Mouse (Mus musculus) T-helper 2 cell (primary cell): Measurements from ENCODE around the gene Cracr2a.

ENCODE experiments used
- in situ Hi-C: fragments of 300-600 bp; cut with MboI, MseI; formaldehyde crosslinking; loops from one replicate; pipeline ENCODE4 v1.15.1; 2025; ENCODE audit warnings: high pct_unique_total_duplicates

The Cracr2a gene

DNA sequence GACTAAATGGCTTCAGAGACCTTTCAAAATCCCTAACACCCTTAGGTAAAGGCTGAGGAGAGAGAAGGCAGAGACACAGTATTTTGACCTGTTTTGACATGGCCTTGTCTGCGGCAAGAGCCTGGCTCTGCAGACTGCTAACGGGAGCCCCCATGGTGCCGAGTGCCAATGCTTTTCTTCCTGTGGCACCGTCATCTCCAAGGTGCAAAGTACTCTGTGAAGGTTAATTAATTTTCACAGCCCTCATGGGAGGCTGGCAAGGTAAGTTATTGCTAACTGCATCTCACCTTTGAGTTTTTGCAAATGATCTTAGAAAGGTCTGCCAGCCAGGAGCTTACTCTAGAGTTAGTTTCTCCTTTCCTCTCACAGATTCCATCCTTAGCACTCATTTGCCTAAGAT, 57.5 kb downstream of the Cracr2a start:
- in situ Hi-C loops, result no loop called here

DNA sequence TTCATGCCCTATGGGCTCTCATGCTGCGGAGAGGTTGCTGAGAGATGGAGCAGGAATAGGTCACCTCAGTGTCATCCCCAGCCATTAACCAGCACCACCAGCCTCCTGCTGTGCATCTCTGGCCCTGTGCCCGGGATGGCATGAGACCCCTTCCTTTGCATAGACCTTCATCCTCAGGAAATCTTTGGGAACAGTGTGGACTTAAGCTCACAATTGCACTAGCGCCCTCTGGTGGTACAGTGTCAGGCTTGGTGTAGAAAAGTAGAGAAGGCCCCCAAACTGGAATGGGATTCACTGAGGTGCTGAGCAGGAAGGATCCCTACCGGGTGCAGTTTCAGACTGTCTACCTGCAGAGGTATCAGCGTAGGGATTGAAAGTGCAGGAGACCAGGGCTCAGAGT, 64.0 kb downstream of the Cracr2a start:
- in situ Hi-C loops, result no loop called here

DNA sequence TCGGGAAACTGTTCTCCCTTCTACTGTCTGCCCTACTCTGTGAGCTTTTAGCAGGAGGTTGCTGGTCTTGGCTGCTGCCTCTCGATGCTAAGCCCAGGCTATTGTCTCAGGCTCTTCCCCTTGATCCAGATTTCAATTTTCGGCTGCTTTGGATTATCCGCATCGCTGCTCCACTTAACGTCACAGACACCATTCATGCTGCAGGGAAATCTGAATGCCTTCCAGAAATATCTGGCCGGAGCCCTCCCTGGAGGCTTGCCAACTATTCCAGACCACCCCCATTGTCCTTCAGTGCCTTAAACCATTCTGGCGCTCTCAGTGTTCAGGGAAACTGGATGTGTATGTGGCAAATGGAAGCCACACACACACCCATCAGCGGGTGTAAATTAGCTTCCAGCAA, 66.3 kb downstream of the Cracr2a start:
- in situ Hi-C loops, result no loop called here

DNA sequence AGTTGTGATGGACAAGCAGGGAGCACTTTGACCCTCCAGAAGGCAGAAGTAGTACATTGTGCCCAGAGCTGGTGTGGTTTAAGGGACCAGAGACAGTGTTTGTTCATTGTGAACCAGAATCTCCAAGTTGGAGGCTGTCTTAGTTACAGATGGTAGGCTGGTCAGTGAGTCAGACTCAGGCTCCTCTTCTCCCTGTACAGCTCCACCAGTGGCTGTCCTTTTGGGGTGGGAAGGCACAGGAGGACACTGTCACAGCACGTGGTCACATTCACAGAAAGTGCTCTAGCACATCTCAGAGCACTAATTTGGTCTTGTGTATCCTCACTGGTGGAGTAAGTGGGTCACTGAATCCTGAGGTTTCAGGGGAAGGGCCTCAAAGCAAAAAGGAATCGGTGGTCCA, 68.1 kb downstream of the Cracr2a start:
- in situ Hi-C loops, result no loop called here

DNA sequence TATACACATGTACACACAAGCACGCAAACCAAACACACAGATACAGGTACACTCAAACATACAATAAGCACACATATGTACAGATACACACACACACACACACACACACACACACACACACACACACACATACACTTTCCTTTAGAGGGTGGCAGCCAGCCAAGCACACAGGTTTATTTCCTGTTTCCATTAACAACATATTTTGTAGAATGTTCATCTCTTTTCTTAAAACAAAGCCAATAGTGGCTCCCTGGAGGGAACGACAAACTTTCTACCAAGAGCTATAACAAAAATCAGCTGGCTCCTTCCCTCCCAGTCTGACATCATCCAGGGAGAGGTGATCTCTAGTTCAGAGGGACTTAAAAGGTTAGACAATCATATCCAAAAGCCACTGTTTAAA, 73.7 kb downstream of the Cracr2a start:
- in situ Hi-C loops, result no loop called here

DNA sequence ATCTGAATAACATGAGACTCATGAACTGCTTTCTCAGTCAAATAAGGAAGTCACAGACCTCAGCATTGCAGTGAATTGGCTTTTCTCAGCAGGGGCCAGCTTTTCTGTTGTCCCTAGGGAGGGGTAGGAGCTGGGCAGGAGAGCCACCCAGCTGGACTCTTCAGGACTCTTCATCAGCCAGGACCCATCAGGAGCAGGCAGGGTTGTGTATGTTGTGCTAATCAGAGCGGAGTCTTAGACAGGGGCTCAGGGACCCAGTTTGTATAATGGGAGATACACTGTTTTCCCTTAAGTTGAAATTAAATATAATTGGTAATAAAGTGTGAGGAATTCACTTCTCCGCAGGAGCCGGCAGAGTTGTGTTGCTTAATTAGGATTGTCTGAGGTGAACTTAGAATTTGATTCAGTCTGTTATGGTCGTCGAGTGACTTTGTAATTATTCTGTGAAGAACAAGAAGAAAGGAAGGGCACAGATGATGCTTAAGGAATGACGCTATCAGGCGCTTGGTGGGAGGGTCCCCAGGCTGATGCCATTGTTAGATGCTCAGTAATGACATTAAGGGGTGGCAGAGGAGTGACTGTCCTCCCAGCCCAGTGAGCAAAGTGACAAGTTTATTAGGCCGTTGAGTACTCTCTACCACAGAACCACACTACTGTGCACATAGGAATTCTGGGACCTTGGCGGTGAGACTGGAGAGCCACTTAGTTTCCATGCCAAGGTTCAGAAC, 74.5 kb downstream of the Cracr2a start:
- in situ Hi-C loops, result no loop called here

DNA sequence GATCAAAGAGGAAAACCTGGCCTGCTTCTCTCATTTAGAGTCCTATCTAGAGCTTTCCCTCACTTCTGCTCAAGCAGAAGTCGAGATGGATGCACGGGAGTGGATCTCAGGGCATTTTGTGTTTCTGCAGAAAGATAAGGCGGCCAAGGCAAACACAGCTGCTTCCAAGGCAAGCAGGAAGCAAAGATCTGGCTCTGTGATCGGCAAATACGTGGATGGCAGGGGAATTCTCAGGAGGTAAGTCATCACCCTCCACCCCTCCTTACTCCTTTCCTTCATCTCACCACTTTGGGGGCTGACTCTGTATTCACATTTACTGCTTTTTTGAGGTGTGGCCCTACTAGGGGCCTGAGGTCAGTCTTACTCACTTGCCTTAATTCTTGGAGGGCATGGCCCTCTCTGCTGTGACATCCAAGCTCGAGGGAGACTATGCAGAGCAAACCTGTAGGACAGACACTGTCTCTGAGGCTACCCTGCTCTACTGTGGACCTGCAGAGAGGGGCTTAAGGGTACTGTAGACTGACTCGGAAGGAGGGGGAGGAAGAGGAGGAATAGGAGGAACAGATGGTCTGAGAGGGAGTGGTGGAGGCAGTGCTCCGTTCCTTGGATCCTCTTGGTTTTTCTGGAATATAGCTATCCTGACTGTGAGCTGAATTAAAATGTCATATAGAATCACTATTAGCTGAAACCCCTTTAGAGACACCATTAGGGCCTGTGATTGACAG, 80.1 kb downstream of the Cracr2a start:
- in situ Hi-C loops, result no loop called here

DNA sequence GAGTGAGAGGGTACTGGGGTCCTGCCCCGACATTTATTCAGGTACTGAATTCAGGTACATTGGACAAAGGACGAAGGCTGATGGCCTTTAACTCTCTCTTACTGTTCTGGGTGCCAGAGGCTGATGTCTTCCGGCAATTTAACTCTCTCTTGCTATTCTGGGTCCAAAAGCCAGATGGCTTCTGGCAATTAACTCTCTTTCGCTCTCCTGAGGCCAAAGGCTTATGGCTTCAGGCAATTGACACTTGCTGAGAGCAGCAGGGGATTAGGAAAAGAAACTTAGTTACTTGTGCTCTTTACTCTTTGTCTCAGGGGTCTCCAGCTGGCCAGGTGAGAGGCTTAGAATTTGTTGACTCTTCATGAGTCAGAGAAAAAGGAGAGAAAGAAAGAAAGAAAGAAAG, 94.8 kb downstream of the Cracr2a start:
- in situ Hi-C loops, result no loop called here

DNA sequence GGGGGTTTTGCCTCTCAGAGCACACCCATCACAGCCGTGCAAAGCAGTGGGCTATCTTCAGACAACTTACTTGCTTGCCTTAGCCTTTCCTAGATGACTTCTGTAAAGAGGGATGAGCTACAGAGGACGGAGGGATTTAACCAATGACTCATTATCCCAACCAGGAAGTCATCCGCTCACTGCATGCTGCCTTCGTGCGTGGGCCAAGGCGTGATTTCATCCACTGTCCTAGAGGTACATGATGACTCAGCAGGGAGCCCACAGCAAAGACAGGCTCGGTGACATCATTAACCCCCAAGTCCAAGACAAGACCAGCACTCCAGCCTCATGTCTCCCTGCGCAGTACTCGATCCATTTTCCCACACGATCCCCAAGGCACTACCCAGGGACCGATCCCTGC, 96.0 kb downstream of the Cracr2a start:
- in situ Hi-C loops, result no loop called here

DNA sequence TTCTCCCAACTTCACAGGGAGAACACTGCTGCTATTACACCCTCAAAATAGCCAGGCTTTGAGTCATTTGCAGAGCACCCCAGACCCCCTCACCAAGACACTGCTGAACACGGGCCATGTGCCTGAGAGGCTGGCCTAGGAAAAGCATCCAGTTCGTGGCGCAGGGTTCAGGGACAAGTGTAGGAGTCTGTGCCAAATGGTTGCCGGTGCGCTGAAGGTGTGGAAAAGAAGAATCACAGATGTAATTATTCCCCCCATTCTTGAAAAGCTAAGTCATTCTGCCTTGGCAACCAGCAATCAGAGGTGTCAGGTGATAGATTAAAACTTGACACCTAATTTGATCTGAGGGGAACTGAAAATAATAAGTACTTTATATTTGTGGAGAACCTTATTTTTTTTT, 98.3 kb downstream of the Cracr2a start:
- in situ Hi-C loops, result no loop called here

DNA sequence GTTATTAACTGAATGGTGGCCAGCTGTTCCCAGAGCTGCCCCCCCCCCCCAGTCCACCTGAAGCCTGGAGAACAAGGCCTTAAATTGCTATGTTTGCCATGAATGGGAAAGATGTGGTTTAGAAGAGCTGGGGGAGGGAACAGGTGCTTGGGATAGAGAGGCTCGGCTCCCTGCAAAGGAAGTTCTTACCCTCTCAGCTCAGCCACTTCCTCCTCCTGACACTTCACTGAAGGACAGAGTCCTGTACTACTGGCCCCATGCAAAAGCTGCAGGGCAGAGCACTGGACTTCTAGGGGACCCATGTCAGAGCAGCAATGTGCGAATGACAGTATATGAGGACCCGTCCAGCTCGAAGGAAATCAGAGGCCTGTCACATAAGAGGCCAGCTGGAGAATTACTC, 98.8 kb downstream of the Cracr2a start:
- in situ Hi-C loops, result no loop called here

DNA sequence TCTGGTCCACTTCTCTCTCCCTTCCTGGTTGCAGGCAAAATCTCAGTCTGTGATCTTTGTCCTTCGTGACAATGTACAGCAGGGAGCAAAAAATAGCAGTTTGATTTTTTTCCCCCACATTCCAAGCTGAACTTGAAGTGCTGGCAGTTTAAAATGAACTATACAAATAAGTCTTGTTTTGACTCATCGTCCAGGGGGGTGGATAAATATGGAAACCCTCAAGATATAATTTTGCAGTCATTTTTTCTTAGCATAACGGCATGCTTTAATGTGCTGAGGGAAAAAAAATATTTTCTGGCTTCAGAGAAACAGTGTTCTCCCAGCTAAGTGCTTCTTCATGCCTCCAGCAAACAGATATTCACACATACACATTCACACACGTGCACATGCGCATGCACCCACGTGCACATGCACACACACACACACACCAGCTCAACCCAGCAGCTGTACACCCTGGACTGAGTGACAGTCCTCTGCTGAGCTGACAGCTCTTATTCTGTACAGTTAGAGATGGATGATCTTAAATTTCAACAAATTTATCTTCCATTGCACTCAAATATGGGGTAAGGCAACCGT, 100.7 kb downstream of the Cracr2a start:
- in situ Hi-C loops, result no loop called here

DNA sequence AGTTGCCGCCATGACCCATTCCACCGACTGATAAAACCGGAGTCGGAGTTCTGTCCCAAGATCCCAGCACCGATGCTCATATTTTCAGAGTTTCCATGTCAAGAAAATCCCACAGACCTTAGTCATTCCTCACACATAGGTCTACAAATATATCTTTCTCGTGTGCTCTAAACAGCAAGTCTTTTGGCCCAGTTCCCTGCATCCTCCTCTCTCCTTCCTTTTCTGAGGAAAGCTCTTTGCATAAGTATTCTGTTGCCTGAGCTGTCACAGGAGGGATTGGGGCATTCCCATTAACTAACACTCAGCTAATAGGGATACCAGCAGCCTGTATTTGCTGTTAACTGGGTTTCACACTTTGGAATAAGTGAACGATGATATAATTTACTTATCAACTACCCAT, 102.1 kb downstream of the Cracr2a start:
- in situ Hi-C loops, result no loop called here

DNA sequence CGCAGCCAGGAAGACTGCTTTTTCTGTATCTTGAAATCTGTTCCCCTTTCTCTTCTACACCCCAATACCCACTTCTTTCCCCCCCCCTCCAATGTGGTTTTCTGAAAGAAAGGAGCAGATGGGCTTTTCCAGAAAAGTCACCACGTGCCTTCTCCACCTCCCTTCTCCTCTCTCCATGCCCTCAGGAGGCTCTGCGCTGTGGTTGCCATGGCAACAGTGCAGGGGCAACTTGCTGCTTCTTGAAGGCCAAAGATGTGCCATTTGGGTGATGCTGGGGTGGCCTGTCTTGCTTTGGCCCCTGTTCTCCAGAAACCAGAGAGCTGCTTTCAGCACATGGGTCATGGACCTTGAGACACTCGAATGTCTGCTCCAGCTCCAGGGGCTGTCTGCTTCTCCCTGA, 108.2 kb downstream of the Cracr2a start:
- in situ Hi-C loops, result no loop called here

DNA sequence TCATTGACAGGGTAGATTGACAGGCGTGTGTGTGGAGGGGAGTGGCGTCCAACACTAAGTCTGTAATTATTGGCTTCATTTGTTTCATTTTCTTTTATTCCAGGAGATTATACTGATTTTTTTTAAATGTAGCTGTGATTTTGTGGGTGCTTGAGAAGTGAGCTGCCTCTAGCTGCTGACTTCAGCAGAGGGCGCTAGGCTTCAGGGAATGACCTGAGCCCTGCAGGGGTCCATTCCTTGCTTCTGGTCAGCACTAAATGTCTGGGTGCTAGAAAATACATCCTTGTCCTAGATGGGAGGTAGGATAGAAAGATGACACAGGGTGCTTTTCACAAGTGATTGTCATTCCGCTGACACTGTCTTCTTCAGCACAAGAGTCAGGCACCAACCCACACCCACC, 108.9 kb downstream of the Cracr2a start:
- in situ Hi-C loops, result no loop called here

DNA sequence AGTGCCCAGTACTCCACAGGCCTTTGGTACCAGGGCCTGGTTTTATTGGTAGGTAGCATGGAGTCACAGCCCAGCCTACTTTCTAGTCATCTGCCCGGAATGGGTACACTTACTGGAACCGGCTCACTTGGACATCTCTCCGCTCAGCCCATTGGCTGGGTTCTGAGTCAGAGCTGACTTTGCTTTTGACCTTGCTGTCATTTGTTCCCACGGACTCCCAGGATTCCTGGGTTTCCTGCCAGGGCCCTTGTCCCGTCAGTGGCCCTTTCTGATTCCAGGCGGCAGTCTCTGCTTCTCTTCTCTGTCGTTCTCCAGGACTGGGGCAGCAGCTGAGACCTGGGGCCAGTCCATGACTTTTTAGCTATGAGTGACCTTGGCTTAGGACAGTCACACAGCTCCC, 110.9 kb downstream of the Cracr2a start:
- in situ Hi-C loops, result no loop called here

DNA sequence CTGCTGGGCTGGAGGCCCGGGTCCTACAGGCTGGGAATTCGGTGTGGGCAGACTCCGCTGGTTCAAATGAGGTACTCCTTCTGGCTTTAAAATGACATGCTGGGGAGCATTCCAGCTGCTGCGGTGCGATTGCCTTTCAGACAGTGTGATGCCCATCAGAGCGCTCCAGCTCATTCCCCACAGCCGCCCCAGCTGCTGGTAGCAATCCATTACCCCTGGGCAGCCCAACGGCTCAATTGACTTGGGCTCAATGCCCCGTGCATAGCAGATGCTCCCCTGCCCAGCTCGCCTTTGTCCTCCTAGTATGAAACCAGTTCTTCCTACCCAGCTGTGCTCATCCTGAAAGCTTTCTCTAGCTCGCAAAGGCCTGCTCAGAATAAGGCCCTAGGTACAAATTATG, 115.7 kb downstream of the Cracr2a start:
- in situ Hi-C loops, result no loop called here

DNA sequence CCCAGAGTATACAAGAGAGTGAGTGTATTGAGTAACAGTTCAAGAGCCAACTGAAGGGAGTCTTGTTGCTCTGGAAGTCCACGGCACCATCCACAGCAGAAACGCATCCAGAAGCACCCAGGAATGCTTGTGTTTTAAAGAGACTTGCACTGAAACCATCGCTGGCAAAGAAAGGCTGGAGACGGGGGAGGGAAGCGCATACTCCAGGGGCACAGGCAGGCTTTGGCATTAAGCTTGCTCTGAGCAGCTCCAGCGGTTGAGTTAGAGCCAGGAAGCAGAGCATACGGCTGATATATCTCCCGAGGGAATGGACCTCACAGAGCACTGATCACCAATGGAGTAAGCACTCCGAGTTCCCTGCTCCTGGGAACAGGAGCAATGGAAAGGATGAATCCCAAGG, 117.2 kb downstream of the Cracr2a start:
- in situ Hi-C loops, result no loop called here

DNA sequence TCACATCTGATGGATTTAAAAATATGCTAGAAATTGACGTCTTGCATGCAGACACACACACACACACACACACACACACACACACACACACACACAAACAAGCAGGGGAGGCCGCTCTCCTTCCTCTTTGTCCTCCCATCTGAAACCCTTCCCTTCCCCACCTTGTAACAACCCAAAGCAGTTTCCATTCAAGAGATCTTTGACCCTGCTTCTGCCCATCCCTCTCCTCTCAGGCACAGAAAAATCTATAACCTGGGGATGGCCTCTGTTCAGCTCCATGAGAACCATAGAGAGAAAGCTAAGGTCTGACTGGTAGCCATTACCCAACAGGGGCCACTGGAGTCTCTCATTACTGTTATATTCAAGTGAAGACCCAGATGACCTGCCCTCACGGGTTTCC, 117.9 kb downstream of the Cracr2a start:
- in situ Hi-C loops, result no loop called here

DNA sequence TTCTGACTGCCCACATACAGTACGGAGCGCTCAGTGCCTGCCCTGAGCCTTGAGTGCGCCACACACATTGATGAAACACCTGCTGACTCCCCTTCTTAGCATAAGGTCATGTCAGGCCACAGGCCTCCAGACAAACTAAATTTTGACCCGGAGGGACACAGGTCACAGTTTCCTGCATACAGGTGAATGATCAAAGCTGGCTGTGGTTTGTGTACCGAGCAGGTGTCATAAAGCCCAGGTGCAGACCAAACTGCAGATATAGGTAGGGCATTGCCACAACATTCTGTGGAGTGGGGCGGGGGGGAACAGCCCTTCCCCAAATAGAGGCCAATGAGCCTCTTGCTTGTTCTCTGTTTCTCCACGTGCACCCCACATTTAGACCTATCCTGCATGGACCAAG, 119.6 kb downstream of the Cracr2a start:
- in situ Hi-C loops, result no loop called here

DNA sequence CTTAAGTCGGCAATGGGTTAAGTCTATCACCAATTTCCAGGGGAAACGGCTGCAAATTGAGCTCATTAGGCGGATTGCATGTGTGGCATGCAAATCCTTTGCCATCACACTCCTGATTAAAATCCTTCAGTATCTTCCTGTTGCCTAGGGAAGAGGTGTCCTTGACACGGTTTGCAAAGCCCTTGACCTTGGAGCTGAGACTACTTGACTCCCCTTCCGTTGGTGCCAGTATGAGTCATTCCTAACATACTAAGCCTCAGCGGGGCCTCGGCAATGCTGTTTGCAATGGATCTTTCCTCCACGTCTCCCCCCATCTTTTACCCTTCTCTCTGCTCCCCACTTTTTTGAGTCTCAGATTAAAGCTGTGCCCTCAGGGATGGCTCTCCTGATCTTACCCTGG, 122.4 kb downstream of the Cracr2a start:
- in situ Hi-C loops, result no loop called here

DNA sequence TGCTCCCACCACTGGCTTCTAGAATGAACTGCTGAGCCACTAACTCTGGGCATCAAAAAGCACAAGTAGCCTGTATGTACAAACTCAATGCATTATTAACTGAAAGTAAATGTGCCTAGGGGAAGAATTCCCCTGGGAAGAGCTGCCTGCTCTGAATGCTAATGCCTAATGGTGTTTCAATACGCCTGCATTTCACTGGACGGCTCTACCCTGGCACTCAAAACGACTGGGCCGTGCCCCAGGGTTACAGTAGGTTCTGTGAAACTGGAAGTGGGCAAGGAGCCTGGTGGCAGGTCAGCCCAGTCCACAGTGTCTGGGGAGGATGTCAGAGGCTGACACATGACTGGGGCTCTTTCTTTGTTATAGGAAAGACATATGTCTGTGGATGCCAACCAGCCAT, 123.8 kb downstream of the Cracr2a start:
- in situ Hi-C loops, result no loop called here

DNA sequence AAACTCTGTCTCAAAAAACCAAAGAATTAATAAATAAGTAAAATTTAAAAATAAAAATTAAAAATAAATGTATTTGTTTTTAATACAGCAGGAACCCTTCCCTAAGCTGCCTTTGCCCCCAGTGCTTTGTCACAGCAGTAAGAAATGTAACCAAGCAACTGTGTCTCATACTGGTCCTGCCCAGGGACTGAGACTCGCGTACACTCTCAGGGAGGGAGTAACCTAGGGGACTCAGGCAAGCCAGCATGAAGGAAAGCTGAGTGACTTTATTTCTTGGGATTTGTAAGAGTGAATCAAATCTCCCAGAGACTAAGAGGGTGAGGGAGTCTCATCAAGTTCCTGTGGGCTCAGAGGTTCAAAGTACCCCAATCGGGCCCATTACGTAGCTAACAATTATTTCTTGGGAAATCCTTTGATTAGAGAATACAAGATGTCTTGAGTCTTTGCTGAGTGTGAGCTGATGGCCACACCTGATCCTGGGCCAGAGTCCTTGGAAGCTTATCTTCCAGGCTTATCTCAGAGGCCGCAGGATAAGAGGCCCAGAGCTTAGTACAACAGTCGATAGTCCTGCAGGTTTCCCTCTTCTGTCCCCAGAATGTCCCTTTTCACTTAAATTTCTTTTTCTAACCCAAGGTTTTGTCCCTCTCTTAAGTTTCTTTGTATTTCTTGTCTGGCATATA, 126.2 kb downstream of the Cracr2a start:
- in situ Hi-C loops, result no loop called here
